Mouse (Mus musculus) CD4-positive naive resting alpha-beta T cell, adult 76 days (primary cell): ENCODE measurements around the gene Lbx2. TPM values are rescaled to one million over a fixed set of nuclear protein-coding genes. Genes with fewer than 3 reads are reported as not detected.

ENCODE experiments used
- total RNA-seq: library from RNA; stranded (reverse); gene quantifications from one replicate; pipeline ENCODE4 v1.2.4, GENCODE M21; 2023

Gene Lbx2
- total RNA-seq, result not detected

DNA sequence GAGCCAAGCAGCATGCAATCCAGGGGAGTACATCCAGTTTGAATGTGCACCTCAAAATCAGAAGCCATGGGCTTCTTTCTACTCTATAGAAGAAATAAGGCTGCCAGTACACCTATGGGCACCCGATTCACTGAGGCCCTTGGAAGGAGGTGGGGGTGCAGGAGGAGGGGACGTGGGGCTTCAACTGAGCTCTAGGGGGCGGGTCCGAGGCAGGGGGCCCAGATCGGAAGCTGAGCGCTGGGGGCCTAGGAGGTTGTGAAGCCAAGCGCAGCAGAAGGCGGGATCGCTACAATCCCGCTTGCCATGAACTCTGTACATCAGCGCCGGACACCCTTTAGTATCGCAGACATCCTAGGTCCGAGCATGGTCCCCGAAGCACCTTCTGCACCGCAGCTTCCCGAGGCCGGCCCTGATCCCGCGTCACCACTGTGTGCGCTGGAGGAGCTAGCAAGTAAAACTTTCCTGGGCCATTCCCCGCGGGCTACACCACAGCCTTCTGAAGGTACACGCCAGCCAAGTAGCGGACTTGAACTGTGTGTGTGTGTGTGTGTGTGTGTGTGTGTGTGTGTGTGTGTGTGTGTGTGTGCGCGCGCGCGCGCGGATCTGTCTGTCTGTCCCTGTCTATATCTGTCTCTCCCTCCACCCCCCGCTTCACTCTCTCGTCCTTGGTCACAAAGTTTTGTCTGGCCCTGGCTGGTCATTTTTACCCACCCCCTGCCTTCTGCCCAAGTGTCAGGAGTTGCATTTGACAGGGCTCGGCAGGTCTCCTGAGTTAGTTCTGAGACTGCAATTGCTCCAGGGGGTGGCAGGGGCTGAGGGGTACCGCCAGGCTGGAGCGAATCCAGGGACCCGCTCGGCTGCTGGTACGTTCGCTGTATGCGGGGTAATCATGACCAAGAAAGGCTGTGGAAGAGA, at the start of gene Lbx2:
TSS of gene Lbx2 (plus strand) at position 247 of the 915 bp plus-strand sequence.

DNA sequence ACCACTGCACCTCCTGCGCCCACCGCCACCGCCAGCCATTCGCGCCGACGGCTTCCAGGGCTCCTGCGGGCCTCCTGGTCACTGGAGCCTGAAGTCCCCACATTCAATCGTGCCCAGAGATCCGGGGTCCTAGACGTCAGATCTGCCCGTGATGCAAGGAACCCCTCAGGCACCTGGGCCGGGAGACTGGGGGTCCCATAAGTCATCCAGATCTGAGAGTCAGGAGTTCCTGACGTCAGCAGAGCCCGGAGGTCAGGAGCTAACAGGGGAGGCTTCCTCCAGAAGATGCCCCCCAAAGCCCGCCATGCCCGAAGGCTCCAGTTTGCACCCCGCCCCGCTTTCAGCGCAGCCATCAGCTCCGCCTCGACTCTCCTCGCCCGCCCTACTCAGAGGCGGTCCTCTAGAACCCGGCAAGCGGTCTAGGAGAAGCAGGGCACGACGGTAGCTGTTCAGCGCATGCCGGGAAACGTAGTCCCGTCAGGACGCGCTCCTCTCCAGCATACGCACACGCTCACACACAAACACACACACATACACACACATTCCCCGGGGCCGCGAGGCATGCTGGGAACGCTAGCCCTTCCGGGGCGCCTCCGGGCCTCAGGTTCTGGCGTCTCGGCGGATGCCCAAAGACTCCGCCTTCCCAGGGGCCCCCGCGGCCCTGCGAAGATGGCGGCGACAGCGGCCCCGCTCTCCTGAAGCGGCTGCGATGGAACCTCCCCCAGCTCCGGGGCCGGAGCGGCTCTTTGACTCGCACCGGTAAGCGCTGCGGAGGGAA, 31.9 kb upstream of the Lbx2 start, which contains the start of gene Aup1:
TSS of gene Aup1 (plus strand) at position 448 of the 778 bp plus-strand sequence.

DNA sequence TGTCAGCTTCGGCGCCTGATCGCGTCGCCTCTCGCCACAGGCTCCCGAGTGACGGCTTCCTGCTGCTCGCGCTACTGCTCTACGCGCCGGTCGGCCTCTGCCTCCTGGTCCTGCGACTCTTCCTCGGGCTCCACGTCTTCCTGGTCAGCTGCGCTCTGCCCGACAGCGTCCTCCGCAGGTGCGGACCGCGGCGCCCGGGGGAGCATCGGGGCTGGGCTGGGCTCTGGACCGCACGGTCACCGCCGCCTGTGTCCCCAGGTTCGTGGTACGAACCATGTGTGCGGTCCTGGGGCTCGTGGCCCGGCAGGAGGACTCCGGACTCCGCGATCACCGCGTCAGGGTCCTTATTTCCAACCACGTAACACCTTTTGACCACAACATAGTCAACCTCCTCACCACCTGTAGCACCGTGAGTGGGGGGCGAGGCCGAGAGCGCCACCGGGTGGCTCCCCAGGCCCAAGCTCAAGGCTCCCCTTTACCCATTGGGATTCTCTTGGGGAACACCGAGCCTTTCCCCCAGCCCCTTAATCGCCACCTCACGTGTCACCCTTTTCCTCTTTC, 31.2 kb upstream of the Lbx2 start, which contains the start of gene Htra2:
TSS of gene Htra2 (minus strand) at position 403 of the 561 bp plus-strand sequence.

DNA sequence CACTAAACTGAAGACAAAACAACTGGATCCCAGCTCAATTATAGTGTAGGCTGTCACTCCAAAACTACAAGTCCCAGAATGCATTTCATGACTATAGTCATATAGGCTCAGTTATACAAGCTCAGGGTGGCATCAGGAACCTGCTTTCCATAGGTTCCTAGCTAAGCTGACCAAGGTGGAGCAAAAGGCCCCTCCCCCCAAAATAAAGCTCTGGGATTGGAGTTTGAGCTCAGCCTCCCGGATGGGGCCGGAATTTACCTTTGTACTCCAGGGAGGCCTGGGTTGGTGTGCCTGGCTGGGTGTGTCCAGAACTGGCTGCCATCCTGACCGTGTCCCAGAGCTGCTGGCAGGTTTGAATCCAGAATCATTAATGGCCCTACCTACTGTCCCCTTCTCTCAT, 28.4 kb upstream of the Lbx2 start, which contains the start of gene Dqx1:
TSS of gene Dqx1 (plus strand) at position 55 of the 400 bp plus-strand sequence.

DNA sequence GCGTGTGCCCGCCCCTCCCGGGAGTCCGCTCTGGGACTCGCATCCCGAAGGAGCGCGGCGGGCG, 16.1 kb upstream of the Lbx2 start, which contains the start of gene Tlx2:
TSS of gene Tlx2 (minus strand) at position 47 of the 64 bp plus-strand sequence.

DNA sequence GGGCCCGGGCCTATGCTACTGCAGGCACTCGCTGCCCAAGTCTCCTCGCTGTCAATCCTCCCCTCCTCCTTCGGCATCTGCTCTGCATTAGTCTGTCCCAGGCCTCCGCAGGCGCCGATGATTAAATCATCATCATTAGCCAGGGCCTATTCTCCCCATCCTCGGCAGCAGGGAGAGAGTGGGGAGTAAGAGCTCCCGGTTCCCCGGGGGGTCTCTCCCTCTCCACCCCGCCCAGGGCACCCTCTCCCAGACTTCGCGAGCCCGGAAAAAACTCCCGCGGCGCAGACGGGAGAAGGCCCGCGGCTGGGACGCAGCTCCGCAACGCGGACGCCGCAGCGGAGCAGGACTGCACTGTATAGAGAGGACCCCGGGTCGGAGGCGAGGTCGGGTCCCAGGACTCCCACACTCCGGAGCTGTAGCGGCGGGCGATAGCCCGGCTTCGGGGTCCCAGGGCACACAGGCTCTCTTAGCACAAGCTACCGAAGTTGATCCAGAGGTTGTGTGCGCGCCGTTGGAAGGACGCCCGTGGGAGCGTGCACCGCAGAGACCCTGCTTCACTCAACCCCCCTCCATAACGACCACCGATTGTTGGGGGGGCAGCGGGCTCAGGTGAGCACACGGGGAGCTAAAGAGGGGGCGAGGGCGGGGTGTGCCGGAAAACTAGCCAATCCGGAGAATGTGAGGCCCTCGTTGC, 8.4 kb upstream of the Lbx2 start, which contains the start of gene Pcgf1:
TSS of gene Pcgf1 (plus strand) at position 240 of the 694 bp plus-strand sequence.

DNA sequence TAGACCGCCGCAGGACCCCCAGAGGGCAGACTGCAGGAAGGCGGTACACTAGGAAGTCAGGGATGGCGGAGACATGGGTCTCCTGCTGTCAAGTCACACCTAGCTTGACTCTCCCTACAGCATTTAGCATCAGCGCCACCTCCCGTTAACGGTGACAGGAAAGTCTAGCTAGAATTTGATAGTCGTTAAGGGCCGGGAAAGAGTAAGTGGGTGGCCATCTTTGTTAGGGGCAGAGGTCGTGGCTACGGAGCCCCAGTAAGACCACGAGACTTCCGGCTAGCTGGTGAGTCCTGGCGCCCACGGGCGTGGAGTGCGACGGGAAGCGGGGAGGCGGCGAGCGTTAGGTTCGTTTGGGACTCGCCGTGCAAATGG, 15.1 kb downstream of the Lbx2 start, which contains the start of the genes Ccdc142 and Gm42688:
TSS of gene Ccdc142 (plus strand) at position 286 of the 372 bp plus-strand sequence.
TSS of gene Gm42688 (plus strand) at position 302 of the 372 bp plus-strand sequence.

DNA sequence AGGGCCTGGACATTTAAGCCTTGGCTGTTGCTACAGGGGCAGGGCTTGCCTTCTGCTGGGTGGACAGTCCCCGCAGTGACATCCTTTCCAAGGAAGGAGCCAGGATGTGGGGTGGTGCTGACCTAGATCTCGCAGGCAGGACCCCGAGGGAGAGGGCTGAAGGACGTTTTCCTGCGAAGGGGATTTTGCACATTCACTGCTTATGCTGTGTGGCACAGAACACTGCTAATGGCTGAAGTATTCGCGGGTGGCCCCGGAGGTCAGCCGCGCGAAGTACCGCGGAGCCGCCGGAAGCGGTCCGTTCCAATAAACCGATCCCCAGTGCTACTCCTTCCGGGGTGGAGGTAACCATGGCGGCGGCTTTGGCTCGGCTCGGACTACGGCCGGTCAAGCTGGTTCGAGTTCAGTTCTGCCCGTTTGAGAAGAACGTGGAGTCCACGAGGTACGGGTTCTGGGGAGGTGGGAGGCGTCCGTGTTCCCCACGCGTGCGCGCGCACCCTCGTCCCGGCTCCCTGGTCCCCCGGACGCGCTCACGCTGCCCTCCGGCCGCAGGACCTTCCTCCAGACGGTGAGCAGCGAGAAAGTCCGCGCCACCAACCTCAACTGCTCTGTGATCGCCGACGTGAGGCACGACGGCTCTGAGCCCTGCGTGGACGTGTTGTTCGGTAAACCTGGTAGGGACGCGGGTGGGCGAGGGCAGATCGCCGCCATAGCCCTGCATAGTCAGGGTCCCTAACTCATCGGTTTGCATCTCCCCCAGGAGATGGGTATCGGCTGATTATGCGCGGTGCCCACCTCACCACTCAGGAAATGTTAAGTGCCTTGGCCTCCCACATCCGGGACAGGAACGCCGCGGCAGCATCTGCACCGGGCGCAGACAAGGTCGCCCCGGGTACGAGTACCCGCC, 22.8 kb downstream of the Lbx2 start, which contains the start of gene Mrpl53:
TSS of gene Mrpl53 (plus strand) at position 279 of the 907 bp plus-strand sequence.

DNA sequence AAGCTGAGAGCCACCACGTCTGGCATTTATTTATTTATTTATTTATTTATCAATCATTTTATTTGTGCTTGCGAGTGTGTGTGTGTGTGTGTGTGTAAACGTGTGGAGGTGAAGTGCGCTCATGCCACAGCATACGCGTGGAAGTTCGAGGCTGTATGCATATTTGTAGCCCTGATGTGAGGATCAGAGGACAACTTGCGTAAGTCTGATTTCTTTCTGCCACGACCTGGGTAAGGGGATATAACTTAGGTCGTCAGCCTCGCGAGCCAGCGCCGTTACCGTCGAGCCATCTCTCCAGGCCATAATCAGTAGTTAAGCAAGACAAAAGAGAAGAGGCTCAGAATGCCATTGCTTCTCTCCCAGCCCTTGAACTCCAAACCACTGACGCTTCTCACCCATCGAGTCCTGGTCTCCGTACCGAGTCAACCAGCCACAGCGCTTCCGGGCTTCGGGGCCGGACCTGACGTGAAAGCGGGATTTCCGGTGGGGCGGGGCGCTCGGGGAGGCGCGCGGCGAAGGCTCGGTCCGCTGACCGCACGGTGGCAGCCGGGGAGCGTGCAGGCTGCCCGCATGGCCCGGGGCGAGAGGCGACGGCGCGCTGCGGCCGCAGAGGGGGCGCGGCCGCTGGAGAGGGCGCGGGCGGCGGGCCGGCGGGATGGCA, 29.0 kb downstream of the Lbx2 start, which contains the start of gene Mogs:
TSS of gene Mogs (plus strand) at position 486 of the 661 bp plus-strand sequence.

DNA sequence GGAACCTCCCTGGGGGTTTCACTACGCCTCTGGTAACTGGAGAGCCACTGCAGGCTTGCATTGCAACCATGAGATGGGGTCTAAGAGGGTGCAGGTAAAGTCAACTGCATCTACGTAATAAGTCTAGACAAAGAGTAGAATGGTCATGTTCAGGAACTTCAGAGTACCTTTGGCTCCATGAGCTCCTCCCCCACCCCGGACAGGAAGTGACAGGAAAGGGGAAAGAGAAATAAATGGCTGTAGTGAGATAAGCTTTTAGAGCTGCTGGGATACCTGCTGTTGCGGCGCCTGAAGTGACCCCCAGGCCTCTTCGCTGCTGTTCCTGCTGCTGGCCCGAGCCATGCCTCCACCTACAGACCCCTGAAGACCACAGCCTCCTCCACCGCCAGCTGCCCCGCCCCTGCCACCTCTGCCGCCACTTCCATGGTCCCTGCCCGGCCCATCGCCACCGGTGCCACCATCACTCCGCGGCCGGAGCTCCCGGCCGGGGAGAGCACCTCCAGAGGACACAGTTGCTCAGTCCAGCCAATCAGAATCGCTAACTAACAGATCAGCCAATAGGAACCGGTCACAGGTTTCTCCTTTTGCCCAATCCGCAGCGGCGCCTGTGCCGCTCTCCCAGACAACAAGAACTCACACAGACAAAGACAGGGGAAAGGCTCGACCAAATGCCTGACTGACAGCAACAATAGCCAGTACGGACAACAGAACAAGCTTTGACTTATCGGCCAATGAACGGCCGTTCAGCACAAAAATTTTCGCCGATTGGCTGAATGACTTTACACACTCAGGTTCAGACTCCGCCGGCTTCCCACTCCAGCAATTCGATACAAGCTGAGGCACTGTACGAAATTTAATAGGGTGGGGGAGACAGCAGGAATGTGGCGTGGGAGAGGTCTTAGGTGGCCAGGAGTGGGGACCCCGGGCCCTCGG, 35.0 kb downstream of the Lbx2 start, which contains the start of gene Wbp1:
TSS of gene Wbp1 (minus strand) at position 630 of the 933 bp plus-strand sequence.

DNA sequence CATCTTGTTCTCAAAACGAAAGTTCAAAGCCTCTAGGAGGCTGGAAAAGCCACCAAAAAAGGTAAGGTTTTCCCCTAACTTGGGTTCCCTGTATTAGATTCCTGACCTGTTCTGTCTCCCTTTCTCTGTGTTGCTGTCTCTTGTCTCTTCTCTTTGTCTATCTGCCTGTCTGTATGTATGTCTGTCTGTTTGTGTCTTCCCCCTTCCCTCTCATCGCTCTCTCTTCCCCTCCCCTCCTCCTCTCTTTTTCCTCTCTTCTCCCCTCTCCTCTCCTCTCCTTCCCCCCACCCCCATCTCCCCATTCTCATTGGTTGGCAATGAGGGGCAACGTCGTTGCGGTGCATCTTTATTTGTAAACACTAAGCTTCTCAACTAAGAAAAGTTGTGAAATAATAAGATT, 39.2 kb downstream of the Lbx2 start, which contains the start of gene Ino80b:
TSS of gene Ino80b (minus strand) at position 101 of the 400 bp plus-strand sequence.

DNA sequence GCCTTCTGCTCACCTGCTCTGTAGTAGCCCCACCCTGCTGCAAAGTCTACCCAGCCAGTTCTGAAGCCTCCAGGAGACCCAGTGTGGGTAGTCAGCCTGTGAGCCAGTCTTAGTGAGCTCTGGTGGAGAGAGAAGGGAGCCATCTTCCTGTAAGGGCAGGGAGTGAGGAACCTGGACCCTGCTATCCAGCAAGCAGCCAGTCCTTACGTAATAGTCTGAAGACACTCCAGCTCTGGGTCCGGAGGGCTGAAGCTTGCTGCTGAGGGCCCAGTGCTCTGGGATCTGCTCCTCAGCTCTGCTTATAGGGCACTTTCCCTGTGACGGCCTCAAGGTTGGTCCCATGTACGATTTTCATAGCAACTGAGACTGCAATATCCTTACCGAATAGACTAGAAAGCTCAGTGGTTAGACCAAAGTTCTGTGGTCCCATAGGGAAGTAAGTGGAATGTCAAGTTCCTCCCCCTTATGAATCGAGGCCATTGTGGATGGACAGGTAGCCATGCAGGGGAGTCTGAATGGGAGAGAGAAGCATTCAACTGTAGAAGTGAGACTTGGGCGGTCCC, 48.9 kb downstream of the Lbx2 start, which contains the start of gene Rtkn:
TSS of gene Rtkn (plus strand) at position 513 of the 563 bp plus-strand sequence.

Other genes with a start within 250 kb of the Lbx2 start
- gene Sema4f, start 146.6 kb upstream of the Lbx2 start, total RNA-seq, result 17.1 TPM
- not detected for gene M1ap, start 139.5 kb upstream of the Lbx2 start, total RNA-seq
- gene Dok1, start 52.9 kb upstream of the Lbx2 start, total RNA-seq, result 13.2 TPM
- gene Loxl3, start 52.2 kb upstream of the Lbx2 start, total RNA-seq, result not detected
- 376 TPM for gene Aup1, start 31.8 kb upstream of the Lbx2 start, total RNA-seq
- 25.8 TPM for gene Htra2, start 31.1 kb upstream of the Lbx2 start, total RNA-seq
- 11.6 TPM for gene Dqx1, start 28.5 kb upstream of the Lbx2 start, total RNA-seq
- gene Tlx2, start 16.1 kb upstream of the Lbx2 start, total RNA-seq, result not detected
- gene Pcgf1, start 8.5 kb upstream of the Lbx2 start, total RNA-seq, result 20.6 TPM
- 10.7 TPM for gene Ccdc142, start 15.2 kb downstream of the Lbx2 start, total RNA-seq
- 6.1 TPM for gene Gm42688, start 15.2 kb downstream of the Lbx2 start, total RNA-seq
- gene Mrpl53, start 22.7 kb downstream of the Lbx2 start, total RNA-seq, result 24.3 TPM
- gene Mogs, start 29.1 kb downstream of the Lbx2 start, total RNA-seq, result 38.4 TPM
- 37.7 TPM for gene Wbp1, start 35.2 kb downstream of the Lbx2 start, total RNA-seq
- gene Ino80b, start 39.1 kb downstream of the Lbx2 start, total RNA-seq, result 25.4 TPM
- not detected for gene Rtkn, start 49.1 kb downstream of the Lbx2 start, total RNA-seq
- gene Wdr54, start 70.0 kb downstream of the Lbx2 start, total RNA-seq, result not detected
- not detected for gene 1700003E16Rik, start 70.0 kb downstream of the Lbx2 start, total RNA-seq
- 85.3 TPM for gene Dctn1, start 79.6 kb downstream of the Lbx2 start, total RNA-seq
- not detected for gene Slc4a5, start 133.5 kb downstream of the Lbx2 start, total RNA-seq
- gene Mthfd2, start 239.5 kb downstream of the Lbx2 start, total RNA-seq, result 44.9 TPM
- gene Mob1a, start 239.6 kb downstream of the Lbx2 start, total RNA-seq, result 112 TPM